8 mouse cellular contexts compared by ENCODE assay signal in genomic region chr3:116751191-116751860, GRCm38 (mm10). TPM values are rescaled to one million over a fixed set of nuclear protein-coding genes. Genes with fewer than 3 reads are reported as not detected.
A peak's percentile ranks its signal among the peaks of the same experiment; 100 is the strongest.
DNase-seq lines count a peak whose midpoint lies in the region; ATAC-seq and TF ChIP-seq lines count a peak whose summit lies in the region.

No protein-coding gene starts in this region.

- H3K27ac ChIP-seq in heart, adult 2 months: no peak overlapping the region
- H3K27ac ChIP-seq in heart, embryonic 10.5 days: no peak overlapping the region
- H3K27ac ChIP-seq in heart, embryonic 11.5 days (ENCODE audit: low read depth, low read length): no peak overlapping the region
- no peak overlapping the region for H3K27ac ChIP-seq in limb, embryonic 13.5 days
- H3K27ac ChIP-seq in midbrain, postnatal 0 days (ENCODE audit: low read depth, low read length): no peak overlapping the region

- TF ChIP-seq POLR2A in heart, adult 2 months (IDR thresholded peaks at IDR 0.05; ENCODE audit: insufficient read depth, low read depth, low read length): no peak

- TF ChIP-seq CTCF in heart, adult 2 months (IDR thresholded peaks at IDR 0.05): peak; percentile 86
- peak; percentile 78 for TF ChIP-seq CTCF in midbrain, postnatal 0 days (IDR thresholded peaks at IDR 0.05)

- H3K4me1 ChIP-seq in heart, adult 2 months (ENCODE audit: control insufficient read depth, insufficient read depth, low read length): no peaks in the 10 kb centered on the region; the same call in 1 of the 2 replicates
- no peaks in the 10 kb centered on the region for H3K4me1 ChIP-seq in heart, embryonic 10.5 days
- no peaks in the 10 kb centered on the region for H3K4me1 ChIP-seq in heart, embryonic 11.5 days (ENCODE audit: control insufficient read depth, insufficient read depth, low read length)
- H3K4me1 ChIP-seq in limb, embryonic 13.5 days: no peaks in the 10 kb centered on the region
- H3K4me1 ChIP-seq in midbrain, postnatal 0 days (ENCODE audit: insufficient read depth, low read length): no peaks in the 10 kb centered on the region

- no peak overlapping the region for H3K4me2 ChIP-seq in heart, embryonic 11.5 days
- no peak overlapping the region for H3K4me2 ChIP-seq in limb, embryonic 13.5 days (replicated peaks)
- no peak overlapping the region for H3K4me2 ChIP-seq in midbrain, postnatal 0 days (ENCODE audit: low read depth, low read length, poor library complexity, severe bottlenecking)

- H3K9me3 ChIP-seq in heart, embryonic 10.5 days: no peaks in the 10 kb centered on the region
- no peaks in the 10 kb centered on the region for H3K9me3 ChIP-seq in heart, embryonic 11.5 days (replicated peaks; ENCODE audit: control insufficient read depth, low read length)
- no peaks in the 10 kb centered on the region for H3K9me3 ChIP-seq in limb, embryonic 13.5 days
- no peaks in the 10 kb centered on the region for H3K9me3 ChIP-seq in midbrain, postnatal 0 days (ENCODE audit: low read length)

- H3K4me3 ChIP-seq in heart, adult 2 months: no peak overlapping the region
- H3K4me3 ChIP-seq in heart, embryonic 10.5 days: no peak overlapping the region
- H3K4me3 ChIP-seq in heart, embryonic 11.5 days (ENCODE audit: low read depth, low read length): no peak overlapping the region
- H3K4me3 ChIP-seq in limb, embryonic 13.5 days: no peak overlapping the region
- H3K4me3 ChIP-seq in midbrain, postnatal 0 days (ENCODE audit: low read depth, low read length): no peak overlapping the region

- H3K36me3 ChIP-seq in heart, adult 2 months (ENCODE audit: control insufficient read depth, insufficient read depth, low read length): no peaks in the 10 kb centered on the region
- H3K36me3 ChIP-seq in heart, embryonic 10.5 days: peaks cover 69% of the 10 kb centered on the region
- H3K36me3 ChIP-seq in heart, embryonic 11.5 days (ENCODE audit: control insufficient read depth, insufficient read depth, low read length): peaks cover 7% of the 10 kb centered on the region
- H3K36me3 ChIP-seq in limb, embryonic 13.5 days: peaks cover 49% of the 10 kb centered on the region
- H3K36me3 ChIP-seq in midbrain, postnatal 0 days (ENCODE audit: insufficient read depth, low read length): peaks cover 23% of the 10 kb centered on the region

- WGBS in heart, adult 2 months: 83% methylated on average over 4 of the region's 4 CpGs
- WGBS in heart, embryonic 10.5 days: 88% methylated on average over 4 of the region's 4 CpGs
- 87% methylated on average over 4 of the region's 4 CpGs for WGBS in heart, embryonic 11.5 days (ENCODE audit: insufficient replicate concordance)
- 87% methylated on average over 4 of the region's 4 CpGs for WGBS in limb, embryonic 13.5 days
- WGBS in midbrain, postnatal 0 days: 87% methylated on average over 4 of the region's 4 CpGs

- no peaks in the 10 kb centered on the region for H3K27me3 ChIP-seq in heart, adult 2 months (ENCODE audit: control insufficient read depth, insufficient read depth, low read length)
- H3K27me3 ChIP-seq in heart, embryonic 10.5 days (ENCODE audit: insufficient read depth, poor library complexity, severe bottlenecking): no peaks in the 10 kb centered on the region
- H3K27me3 ChIP-seq in heart, embryonic 11.5 days (ENCODE audit: control insufficient read depth, insufficient read depth, low read length): no peaks in the 10 kb centered on the region
- no peaks in the 10 kb centered on the region for H3K27me3 ChIP-seq in limb, embryonic 13.5 days
- no peaks in the 10 kb centered on the region for H3K27me3 ChIP-seq in midbrain, postnatal 0 days (ENCODE audit: insufficient read depth, low read length)

- H3K79me2 ChIP-seq in heart, adult 2 months (replicated peaks; ENCODE audit: control insufficient read depth, insufficient read depth, low read length): no peaks in the 10 kb centered on the region

- 0 out of 2 replicates have a peak, but pooled peaks have one; percentile 35 for ATAC-seq in heart, embryonic 11.5 days (replicated peaks; ENCODE audit: insufficient number of reproducible peaks, low FRiP score, low TSS enrichment)
- ATAC-seq in limb, embryonic 13.5 days (ENCODE audit: low FRiP score, low read depth): peak; percentile 41; the same call in 1 of the 2 replicates
- 0 out of 2 replicates have a peak, but pooled peaks have one; percentile 62 for ATAC-seq in midbrain, postnatal 0 days (ENCODE audit: low FRiP score)

- intact Hi-C loops in heart, adult 2 months (cut with DNase I): loop anchor here (2.0 to 5.0 kb wide), 2 partner anchors 157 to 244 kb away; partner anchors contain the start of genes Rtca and Sass6

- no peak for DNase-seq in heart, adult 2 months
- DNase-seq in heart, embryonic 10.5 days (ENCODE audit: low spot score): no peak
- peak; percentile 65 for DNase-seq in ES-CJ7 (ENCODE audit: low read depth, low spot score)
- peak; percentile 36 for DNase-seq in cerebellum, adult 9-11 months
- peak; percentile 46 for DNase-seq in midbrain, postnatal 0 days (ENCODE audit: low spot score)
- peak; percentile 59 for DNase-seq in thymus, postnatal 25 days

- no peak overlapping the region for H3K9ac ChIP-seq in heart, adult 2 months (ENCODE audit: low read depth, low read length)
- H3K9ac ChIP-seq in heart, embryonic 11.5 days (ENCODE audit: low read depth, low read length): no peak overlapping the region
- H3K9ac ChIP-seq in limb, embryonic 13.5 days: no peak overlapping the region
- H3K9ac ChIP-seq in midbrain, postnatal 0 days (replicated peaks; ENCODE audit: low read length, poor library complexity, severe bottlenecking): no peak overlapping the region

- TF ChIP-seq EP300 in heart, adult 2 months (IDR thresholded peaks at IDR 0.05; ENCODE audit: insufficient read depth, low read depth, low read length): no peak

RNA-seq across cellular contexts. Expression of gene Slc35a3, which starts 38.7 kb away (rescaled TPM):
- total RNA-seq in heart, adult 2 months (2021): 10 to 100 TPM; 10.7 to 11.2 TPM
- polyA plus RNA-seq in heart, adult 2 months (2012; rRNA removed): 5.7 and 10.2 TPM in 2 replicates
- polyA plus RNA-seq in heart, embryonic 10.5 days (2016; fragmentation: Nextera tagmentation; extraction: Ambion mirVana): 12.0 and 14.2 TPM in 2 replicates
- polyA plus RNA-seq in heart, embryonic 11.5 days (2014; fragmentation: Nextera tagmentation; extraction: Ambion mirVana): 13.4 and 15.9 TPM in 2 replicates
- polyA plus RNA-seq in limb, embryonic 13.5 days (2015; fragmentation: Nextera tagmentation; extraction: Ambion mirVana): 9.9 and 11.9 TPM in 2 replicates
- total RNA-seq in midbrain, postnatal 0 days (2014; rRNA removed): 18.9 and 23.9 TPM in 2 replicates
- 5.4 and 6.2 TPM in 2 replicates for polyA plus RNA-seq in midbrain, postnatal 0 days (2015; fragmentation: Nextera tagmentation; extraction: Ambion mirVana)

RNA-seq across cellular contexts. Expression of gene Agl, which starts 56.6 kb away (rescaled TPM):
- total RNA-seq in heart, adult 2 months (2021): 100 to 1,000 TPM; 173 to 200 TPM
- 41.1 and 99.5 TPM in 2 replicates for polyA plus RNA-seq in heart, adult 2 months (2012; rRNA removed)
- polyA plus RNA-seq in heart, embryonic 10.5 days (2016; fragmentation: Nextera tagmentation; extraction: Ambion mirVana): 30.7 and 47.2 TPM in 2 replicates
- 49.2 and 55.8 TPM in 2 replicates for polyA plus RNA-seq in heart, embryonic 11.5 days (2014; fragmentation: Nextera tagmentation; extraction: Ambion mirVana)
- 20.3 and 21.1 TPM in 2 replicates for polyA plus RNA-seq in limb, embryonic 13.5 days (2015; fragmentation: Nextera tagmentation; extraction: Ambion mirVana)
- 18.9 and 19.6 TPM in 2 replicates for total RNA-seq in midbrain, postnatal 0 days (2014; rRNA removed)
- polyA plus RNA-seq in midbrain, postnatal 0 days (2015; fragmentation: Nextera tagmentation; extraction: Ambion mirVana): 8.9 and 12.5 TPM in 2 replicates

Comparison
In these comparisons a context has a peak if more than half of its experiments do, and no peak if none do; other contexts are left out.
1. DNase-seq: peak in ES-CJ7 (single experiment), cerebellum, adult 9-11 months (single experiment), midbrain, postnatal 0 days (single experiment) and thymus, postnatal 25 days (single experiment); none in heart, adult 2 months (0 of 2) and heart, embryonic 10.5 days (single experiment).
2. Peak in every context shown above with its lines, with median percentiles within 50 percentile points of each other: ATAC-seq.